Mouse (Mus musculus) spleen, adult 2 months (tissue): ENCODE data around the gene Slitrk3.

ENCODE experiments used
- CTCF ChIP-seq: fragments of 200-500 bp; IDR thresholded peaks from 2 replicates; pipeline ENCODE4 v1.5.1; 2011; ENCODE audit warnings: mild to moderate bottlenecking, inconsistent platforms; ENCODE audit not compliant: insufficient read depth, insufficient read length, insufficient replicate concordance; ENCODE audit errors: extremely low read depth
- POLR2A ChIP-seq: fragments of 200-500 bp; IDR thresholded peaks from 2 replicates; pipeline ENCODE4 v1.6.1; 2011; ENCODE audit warnings: low read depth, low read length, inconsistent platforms

DNA sequence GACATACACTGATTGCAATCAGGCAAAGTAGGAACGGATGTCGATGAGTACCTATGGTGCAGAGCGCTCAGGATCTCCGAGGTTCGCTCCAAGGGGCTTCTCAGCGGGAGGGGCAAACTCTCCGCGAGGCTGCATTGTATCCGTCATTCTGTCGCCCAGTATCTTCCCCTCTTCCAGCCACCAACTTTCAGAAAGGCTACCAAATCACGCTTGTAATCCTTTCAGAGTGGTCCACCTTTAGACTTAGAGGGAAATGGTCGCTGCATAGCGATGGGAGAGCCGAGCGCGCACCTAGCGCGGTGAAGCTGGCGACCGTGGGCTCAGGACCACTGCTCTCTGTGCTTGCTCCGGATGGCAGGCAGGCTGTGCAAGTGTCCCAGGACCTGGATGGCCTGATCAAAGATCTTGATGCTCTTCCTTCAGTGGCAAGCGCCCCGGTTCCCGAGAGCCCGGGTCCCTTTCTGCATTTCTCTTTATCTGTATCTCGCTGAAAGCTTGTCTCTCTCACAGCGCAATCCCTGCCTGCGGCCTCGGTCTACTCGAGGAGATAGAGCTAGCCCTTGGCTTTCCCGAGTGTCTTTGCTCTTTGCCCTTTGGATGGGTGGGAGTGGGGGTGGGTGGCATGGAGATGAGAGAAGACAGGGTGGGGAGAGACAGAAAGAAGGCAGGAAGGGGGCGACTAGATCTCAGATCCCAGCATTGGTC, 959 bp downstream of the Slitrk3 start:
- TF ChIP-seq CTCF, result no peak
- TF ChIP-seq POLR2A, result no peak
